Mouse (Mus musculus) retina, postnatal 7 days (tissue): ENCODE measurements around the gene Camk2b.

Source experiments
- DNase-seq: peaks from one replicate; pipeline ENCODE4 v3.0.0-alpha.2; 2012; ENCODE audit warnings: low read depth, low spot score

Camk2b gene

DNA sequence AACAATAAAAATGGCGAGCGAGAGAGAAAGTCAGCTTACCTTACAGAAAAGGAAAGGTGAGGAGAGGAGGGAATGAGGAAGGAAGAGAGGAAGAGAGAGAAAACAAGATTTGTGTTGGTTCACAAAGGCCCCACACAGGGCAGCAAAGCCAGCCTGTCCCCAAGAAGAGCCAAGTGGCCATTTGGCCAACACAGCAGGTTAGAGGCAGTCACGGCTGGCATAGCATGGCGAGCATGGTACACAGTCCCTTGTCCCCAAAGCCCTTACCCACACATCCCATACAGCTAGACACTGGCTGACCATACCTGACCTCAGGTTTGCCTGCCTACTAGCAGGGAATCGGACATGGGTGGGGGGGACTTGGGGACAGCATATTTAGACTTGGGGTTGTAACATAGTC is 82.5 kb downstream of the Camk2b start:
- no peak for DNase-seq

DNA sequence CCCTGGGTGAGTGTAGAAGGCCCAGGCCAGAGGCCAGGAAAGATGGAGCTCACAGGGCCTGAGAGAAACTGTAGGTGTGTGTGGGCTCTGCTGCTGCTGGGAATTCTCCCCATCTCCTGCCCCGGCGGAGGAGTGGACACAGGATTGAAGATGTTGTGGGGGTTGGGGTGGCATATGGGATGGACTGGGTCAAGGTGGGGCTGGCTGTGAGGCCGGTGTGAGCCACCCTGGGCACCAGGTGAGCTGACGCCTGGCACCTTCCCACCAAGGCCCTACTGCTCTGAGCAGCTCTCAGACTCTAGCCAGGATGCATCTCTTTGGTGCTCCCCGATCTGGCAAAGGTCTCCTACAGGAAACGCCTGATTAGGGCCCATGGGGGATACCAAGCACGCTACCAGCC is 84.8 kb downstream of the Camk2b start:
- DNase-seq = no peak

DNA sequence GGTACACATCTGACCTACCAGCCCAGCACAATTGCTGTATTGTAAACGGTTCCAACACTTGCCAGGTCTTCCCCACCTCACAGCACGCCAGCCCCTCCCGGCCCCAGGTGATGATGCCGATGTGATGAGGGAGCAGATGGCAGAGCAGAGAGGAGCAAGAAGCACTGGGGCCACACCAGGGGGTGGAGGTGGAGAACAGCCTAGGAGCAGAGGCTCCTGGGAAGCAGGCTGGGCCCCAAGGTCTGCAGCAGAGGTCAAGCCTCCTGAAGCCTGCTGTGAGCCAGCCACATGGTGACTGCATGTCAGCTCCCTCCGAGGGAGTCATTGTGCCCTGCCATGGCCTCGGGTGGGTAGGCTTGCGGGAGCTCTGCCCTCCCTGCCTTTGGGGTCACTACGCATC is 85.6 kb downstream of the Camk2b start:
- DNase-seq = no peak

GRCm38 (mm10) chr11:5980108-5980507 is 86.1 kb downstream of the Camk2b start:
- no peak for DNase-seq

- no peak for DNase-seq
These were observed 87.1 kb downstream of the Camk2b start for GRCm38 (mm10) chr11:5979088-5979487.

DNA sequence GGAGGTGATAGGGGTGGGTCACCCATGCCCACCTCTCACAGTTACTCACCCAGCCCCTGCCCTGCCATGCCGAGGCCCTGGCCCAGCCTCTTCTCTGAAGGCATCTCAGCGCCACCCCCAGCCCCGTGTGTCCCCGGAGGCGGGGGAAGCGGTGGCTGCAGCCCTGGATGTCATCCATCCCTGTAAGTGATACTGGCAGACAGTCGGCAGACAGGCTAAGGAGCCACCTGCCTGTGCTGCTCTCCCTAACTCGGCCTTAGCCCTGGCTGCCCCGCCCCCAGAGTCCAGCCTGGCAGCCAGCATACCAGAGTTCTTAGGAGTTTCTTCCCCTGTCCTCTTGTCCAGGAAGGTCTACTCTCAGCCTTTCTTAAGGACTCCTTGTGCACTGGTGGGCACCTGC is 90.1 kb downstream of the Camk2b start:
- DNase-seq = no peak

- DNase-seq = peak; percentile 84
These were observed 91.1 kb downstream of the Camk2b start for GRCm38 (mm10) chr11:5975068-5975467.

GRCm38 (mm10) chr11:5974053-5974452 is 92.1 kb downstream of the Camk2b start:
- DNase-seq = no peak

DNA sequence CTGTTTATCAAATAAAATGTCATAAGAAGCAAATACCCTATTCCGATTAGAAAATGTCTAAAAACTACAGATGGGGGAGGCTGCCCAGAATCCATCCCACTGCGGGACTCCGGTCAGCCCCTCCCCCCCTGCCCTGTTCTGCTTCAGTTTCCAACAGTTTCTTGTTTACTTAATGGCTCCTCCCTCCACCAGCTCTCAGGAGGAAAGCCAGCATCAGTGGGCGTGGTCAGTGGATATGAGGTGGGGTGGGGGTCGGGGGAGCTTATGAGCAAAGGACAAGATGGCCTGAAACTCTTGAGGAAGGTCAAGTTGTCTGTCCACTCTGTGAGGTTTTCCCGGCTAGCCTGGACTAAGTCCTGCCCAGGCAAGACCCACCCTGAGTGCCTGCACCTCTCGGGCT is 93.0 kb downstream of the Camk2b start:
- DNase-seq = no peak

GRCm38 (mm10) chr11:5971202-5971601 is 95.0 kb downstream of the Camk2b start:
- DNase-seq = no peak

GRCm38 (mm10) chr11:5968223-5968622 is 97.9 kb downstream of the Camk2b start:
- no peak for DNase-seq

DNA sequence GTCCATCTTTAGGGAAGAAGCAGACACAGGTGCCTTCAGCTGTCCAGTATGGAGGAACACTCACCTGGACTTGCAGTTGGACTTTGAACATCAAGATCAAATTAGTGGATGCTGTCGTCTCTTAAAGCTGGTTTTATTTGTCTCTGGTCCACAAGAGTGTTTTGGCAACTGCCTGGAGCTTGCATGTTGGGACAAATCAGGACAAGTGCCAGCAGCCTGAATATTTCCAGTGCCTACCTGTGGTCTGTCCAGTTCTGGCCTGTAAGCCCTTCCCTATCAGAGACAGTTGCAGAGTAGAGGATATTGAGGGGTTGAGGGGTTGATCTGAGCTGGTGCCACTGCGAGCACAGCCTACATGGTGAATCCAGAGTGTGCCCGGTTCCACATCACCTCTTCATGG is 99.4 kb downstream of the Camk2b start:
- DNase-seq = no peak

DNA sequence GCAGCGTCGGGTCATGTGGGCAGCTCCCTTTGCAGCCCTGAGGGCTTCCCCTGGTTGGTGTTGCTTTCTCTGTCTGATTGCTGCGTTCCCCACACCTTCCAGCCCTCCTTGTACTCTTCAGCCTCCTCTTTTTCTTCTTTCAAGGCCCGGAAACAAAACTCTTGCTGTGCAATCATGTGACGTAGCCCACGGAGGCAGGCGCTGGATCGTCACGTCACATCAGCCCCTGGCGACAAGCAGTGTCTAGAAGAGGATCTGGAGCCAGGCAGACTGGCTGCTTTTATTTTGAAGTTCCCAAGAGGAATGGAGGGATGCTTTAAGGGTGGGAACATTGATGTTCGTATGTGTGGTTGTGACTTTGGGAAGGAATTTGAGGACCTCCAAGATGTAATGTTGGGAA is 100.3 kb downstream of the Camk2b start:
- no peak for DNase-seq

GRCm38 (mm10) chr11:5960051-5960450 is 106.1 kb downstream of the Camk2b start:
- DNase-seq = no peak

GRCm38 (mm10) chr11:5955546-5956276 is 110.5 kb downstream of the Camk2b start, which contains the start of gene Ykt6:
Ykt6 (plus strand) TSS chr11:5955693.
- DNase-seq = peak; percentile 90

DNA sequence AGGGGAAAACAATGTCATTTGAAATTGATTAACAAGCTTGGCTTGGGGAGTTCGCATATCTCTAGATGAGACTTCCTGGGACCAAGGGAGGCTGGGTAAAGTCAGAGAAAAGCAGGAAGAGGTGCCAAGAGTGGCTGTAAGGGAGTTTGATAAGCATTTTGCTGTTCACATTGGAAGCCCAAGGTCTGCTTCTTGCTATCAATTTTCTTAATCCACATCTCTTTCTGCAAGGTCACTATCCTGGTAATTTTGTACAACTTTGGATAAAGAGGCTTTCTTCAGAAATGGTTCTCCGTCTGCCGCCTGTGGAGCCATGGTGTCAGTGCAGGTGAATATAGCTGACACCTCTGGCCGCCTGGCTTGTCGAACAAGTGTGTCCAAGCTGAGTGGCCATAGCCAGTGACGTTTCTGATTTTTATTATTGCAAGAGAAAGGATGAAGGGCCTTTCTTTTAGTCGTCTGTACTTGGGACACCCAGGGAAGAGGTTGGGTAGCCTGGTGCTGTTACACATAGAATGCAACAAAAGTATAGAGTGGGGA is 111.1 kb downstream of the Camk2b start:
- DNase-seq = peak; percentile 32

DNA sequence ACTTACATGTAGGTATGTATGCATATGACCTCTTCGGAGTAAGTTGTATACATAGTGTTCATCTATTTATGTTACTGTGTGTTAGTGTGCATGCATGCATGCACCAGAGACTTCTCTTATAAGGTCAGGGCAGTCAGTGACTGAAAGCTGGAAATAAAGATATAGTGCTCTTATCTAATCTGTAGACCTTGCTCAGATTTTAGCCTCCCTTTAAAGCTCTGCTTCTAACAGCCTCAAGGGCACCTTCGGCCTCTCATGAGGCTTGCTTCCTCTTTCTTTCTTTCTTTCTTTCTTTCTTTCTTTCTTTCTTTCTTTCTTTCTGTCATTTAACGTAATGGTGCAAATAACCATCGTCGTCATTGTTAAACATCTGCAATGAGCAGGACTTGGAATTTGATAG is 111.7 kb downstream of the Camk2b start:
- DNase-seq = no peak

DNA sequence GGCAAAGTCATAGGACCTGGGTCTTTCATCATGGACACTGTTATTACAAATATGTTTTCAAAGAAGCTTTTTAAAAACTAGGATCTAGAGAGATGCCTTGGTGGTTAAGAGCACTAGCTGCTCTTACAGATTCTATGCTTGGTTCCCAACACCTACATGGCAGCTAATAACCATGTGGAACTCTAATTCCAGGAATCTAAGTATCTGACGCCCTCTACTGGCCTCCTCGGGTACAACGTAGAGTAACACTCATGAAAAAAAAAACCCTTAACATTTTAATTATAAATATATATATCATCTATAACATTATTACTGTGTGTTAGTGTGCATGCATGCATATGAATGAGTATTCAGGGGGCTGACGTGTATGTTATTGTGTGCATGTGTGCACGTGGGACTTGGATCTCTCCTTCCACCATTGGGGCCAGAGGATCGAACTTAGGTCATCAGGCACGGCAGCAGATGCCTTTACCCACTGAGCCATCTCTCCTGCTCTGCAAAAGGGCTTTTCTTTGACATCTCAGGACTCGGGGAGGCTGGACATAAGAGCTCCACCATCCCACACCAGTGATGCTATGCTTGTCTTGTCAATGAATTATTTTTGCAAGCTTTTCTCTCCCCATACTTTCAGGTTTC is 112.9 kb downstream of the Camk2b start:
- DNase-seq = no peak

DNA sequence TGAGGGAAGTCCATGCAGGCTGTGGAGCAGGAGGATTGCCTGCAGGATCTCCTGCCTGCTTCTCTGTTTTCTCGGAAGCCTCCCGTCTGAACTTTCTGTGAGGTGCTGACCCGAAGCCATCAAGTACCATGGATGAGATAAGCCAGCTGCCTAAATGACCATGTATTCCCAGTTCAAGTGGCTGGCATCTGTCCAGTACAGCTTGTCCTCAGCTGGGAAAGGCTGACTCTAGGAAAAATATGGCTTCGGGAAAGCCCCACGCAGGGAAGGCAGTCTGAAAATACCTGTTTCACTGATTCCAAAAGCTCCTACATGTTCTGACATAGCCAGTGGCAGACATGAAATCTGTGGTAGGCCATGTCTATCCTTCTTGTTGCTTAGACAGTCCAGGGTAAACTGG is 113.7 kb downstream of the Camk2b start:
- DNase-seq = no peak

DNA sequence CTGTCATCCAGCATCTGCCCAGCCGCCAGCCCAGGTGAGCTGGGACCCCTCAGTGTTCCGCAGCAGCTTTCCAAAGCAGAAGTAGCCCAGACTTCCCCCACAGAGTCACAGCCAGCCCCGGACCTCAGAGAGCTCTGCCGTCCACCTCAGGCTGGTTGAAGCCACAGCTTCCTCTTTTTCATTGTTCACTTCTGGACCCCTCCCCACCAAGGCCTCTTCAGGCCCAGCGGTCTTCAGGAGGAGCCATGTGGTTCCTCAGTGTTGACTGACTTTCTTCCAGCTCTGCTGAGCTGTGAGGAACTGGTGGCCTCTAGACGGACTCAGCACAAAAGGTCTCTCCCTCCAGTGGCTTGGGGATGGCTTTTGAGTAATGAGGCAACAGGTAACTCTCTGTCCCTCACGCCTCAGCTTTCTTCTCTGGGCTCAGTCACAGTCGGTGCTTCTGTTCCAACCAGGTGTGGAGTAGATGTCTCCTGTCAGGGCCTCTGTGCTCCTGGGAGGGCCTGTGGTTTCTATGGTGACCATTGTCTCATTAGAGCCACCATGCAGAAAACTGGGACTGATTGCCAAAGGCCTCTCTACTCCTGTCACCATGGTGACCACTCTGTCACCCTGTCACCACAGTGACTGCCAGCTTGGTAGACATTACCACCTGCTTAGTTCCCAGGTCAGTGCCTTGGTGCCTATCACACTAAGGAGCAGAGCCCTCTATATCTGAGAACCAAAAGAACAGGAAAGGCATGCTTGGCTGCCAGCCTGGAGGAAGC is 116.4 kb downstream of the Camk2b start, which contains the start of gene Gck:
Gene Gck, minus strand, starts transcription at position 496 of the 767 bp plus-strand sequence.
- no peak for DNase-seq

DNA sequence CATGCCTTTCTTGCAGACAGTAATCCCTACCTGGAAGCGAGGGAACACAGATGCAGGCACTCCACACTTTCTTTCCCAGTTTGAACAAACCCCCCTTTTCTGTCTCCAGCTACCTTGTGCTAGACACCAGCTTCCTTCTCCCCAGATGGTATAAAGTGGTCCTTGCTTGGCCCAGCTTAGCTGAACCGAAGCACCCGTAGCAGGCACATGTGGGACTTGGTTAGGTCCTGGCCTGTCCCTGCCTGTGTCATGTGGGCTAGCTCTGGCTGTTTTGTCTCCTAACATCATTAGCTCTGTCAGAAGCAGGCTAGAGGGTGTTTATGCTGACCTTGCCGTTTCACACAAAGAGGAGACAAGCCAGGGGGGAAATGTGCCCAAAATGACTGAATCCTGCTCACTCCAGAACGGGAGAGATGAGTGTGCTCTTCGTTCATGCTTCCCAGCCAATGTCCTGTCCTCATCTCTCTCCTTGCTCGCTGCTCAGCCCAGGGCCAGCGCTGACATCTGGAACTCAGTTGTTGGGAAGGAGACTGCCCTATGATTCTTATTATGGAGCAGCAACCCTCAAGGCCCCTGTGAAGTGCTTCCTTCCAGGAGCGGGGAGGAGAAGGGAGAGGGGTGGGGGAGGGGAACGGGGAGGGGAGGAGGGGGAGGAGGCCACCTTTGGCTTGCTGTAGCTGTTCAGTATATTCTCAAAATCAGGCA is 117.5 kb downstream of the Camk2b start:
- no peak for DNase-seq

GRCm38 (mm10) chr11:5947796-5948195 is 118.4 kb downstream of the Camk2b start:
- no peak for DNase-seq
